Mouse (Mus musculus) forebrain, postnatal 0 days (tissue): ENCODE measurements around the gene Nnat. TPM values are rescaled to one million over a fixed set of nuclear protein-coding genes. Genes with fewer than 3 reads are reported as not detected.

ENCODE experiments used
- ATAC-seq: fragments of 200-750 bp; cut with Nextera tagmentation; 2 replicates; pipeline ENCODE4 v1.8.0; 2017; ENCODE audit warnings: mild to moderate bottlenecking, moderate library complexity
- DNase-seq: peaks from one replicate; pipeline ENCODE4 v3.0.0-alpha.2; 2015
- H3K27ac ChIP-seq: fragments of 300-500 bp; sonication (generic); 2 replicates; pipeline ENCODE4 v1.5.1; 2014; ENCODE audit warnings: low read depth, mild to moderate bottlenecking, antibody characterized with exemption, low read length, moderate library complexity, mixed read lengths
- H3K27me3 ChIP-seq: fragments of 300-500 bp; sonication (generic); 2 replicates; pipeline ENCODE4 v1.6.1; 2014; ENCODE audit warnings: mild to moderate bottlenecking, low read length, mixed read lengths; ENCODE audit not compliant: insufficient read depth
- H3K36me3 ChIP-seq: fragments of 300-500 bp; sonication (generic); 2 replicates; pipeline ENCODE4 v1.6.1; 2014; ENCODE audit warnings: mild to moderate bottlenecking, moderate library complexity; ENCODE audit not compliant: insufficient read depth
- H3K4me1 ChIP-seq: fragments of 300-500 bp; sonication (generic); 2 replicates; pipeline ENCODE4 v1.6.1; 2014; ENCODE audit warnings: antibody characterized with exemption; ENCODE audit not compliant: insufficient read depth
- H3K4me2 ChIP-seq: fragments of 300-500 bp; sonication (generic); 2 replicates; pipeline ENCODE4 v1.6.1; 2014; ENCODE audit warnings: low read depth, mild to moderate bottlenecking, moderate library complexity
- H3K4me3 ChIP-seq: fragments of 300-500 bp; sonication (generic); 2 replicates; pipeline ENCODE4 v1.5.1; 2014; ENCODE audit warnings: low read depth, low read length, mixed read lengths
- H3K9ac ChIP-seq: fragments of 300-500 bp; sonication (generic); 2 replicates; pipeline ENCODE4 v1.6.1; 2014; ENCODE audit warnings: mild to moderate bottlenecking
- H3K9me3 ChIP-seq: fragments of 300-500 bp; sonication (generic); 2 replicates; pipeline ENCODE4 v1.6.1; 2016; ENCODE audit warnings: low read length
- CTCF ChIP-seq: sonication (generic); IDR thresholded peaks from 2 replicates; pipeline ENCODE4 v1.5.1; 2016; ENCODE audit warnings: antibody characterized with exemption, control low read depth, low read depth
- WGBS: fragments of 180-500 bp; shearing (Covaris S2); extraction: QIAGEN DNeasy Blood & Tissue Kit; methylation state at CpG from one replicate; pipeline ENCODE4 v1.1.7; 2014; 5-methylcytosine and 5-hydroxymethylcytosine counted together
- polyA plus RNA-seq: library from polyadenylated mRNA; unstranded; fragments of >200 nt; fragmentation: Nextera tagmentation; extraction: Ambion mirVana; gene quantifications from 2 replicates; pipeline ENCODE4 v1.2.1, GENCODE M21; 2015
- total RNA-seq: library from RNA; depleted of rRNA; stranded (reverse); fragments of >200 nt; gene quantifications from 2 replicates; pipeline ENCODE4 v1.2.3, GENCODE M21; 2014

Gene Nnat
- total and polyA plus RNA-seq, 2 experiments from 2014 or later: 7,049 to 7,303 TPM

DNA sequence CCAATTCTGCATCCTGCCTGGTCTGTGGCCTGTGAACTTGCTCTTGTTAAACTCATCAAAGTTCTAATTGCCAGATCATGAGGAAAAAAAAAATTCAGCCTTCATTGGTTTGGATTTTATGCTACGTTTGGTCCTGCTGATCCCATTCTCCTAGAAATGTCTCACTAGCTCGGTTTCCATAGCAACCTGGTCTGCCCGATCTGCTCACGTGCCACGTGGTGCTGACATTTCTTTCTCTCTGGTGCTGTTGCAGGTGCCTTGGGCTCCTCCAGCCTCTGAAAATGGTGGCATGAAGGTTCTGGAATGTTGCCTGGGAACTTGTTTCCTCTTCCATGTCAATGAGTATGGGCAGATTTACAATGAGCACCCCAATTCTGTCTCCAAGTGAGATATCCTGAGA, 39.4 kb upstream of the Nnat start:
- Histone ChIP-seq H3K27me3 (no peaks in the 10 kb centered on the region), H3K4me2 (no peak overlapping the region), H3K9ac (no peak overlapping the region), H3K4me3 (no peak overlapping the region), H3K36me3 (no peaks in the 10 kb centered on the region), H3K9me3 (no peaks in the 10 kb centered on the region), H3K4me1 (peaks cover 22% of the 10 kb centered on the region), H3K27ac (peak overlapping the region; percentile 36; the same call in 1 of the 2 replicates)
- ATAC-seq (peak; percentile 75), DNase-seq (peak; percentile 86)
- WGBS: 17% methylated on average over 5 of the region's 5 CpGs
- TF ChIP-seq CTCF: no peak

DNA sequence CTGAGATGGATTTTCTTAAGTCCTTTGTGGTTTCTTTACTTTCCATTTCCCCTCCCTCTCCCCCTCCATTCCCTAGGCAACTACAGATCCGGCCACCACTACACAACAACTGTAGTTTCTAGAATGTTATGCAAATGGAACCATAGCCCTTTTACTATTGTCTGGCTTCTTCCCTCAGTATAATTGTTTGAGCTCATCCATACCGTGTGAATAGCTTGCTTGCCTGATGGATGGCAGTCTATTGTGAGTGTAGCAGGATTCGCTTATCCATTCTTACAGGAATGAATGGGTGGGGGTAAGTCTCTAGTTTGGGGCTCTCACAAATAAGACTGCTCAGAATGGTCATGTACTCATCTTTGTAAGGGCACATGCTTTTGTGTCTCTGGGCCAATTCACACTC, 37.3 kb upstream of the Nnat start:
- DNase-seq: no peak
- 25% methylated on average over 3 of the region's 3 CpGs for WGBS

DNA sequence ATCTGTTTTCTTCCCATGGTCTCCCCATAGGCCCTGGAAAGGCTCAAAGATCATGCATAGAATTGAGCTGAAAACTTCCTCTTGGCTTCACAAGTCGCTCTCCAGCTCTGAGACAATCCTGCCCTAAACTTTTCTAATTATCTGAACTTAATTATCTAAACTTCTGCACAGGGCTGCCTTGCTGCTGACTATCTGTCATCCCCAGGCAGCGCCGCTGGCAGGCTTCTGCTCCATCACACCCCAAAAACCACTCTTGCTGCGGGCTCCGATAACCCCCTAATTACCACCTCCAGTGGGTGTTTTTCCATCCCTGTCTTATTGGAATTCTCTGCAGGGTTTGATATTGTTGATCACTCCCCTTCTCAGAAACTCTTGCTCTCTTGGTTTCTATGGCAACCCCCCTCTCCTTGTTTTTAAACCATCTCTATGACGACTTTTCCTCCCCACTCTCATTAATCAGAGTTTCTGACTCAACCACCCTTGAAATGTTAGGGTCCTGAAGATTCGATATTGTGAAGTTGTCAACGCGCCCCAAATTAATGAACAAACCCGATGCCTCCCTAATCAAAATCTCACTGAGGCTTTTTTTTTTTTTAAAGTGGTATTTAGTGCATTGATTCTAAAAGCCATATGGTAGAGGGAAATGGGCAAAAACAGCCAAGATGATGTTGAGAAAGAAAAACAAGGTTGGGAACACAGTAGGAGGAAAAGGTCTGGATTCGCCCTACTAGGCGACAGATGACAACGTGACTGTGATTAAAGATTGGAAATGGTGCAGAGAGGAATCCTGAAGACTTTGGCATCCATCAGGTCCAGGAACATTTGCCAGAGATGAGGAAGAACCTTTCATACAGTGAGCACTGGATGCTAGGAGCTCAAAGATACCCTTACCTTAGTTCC, 29.6 kb upstream of the Nnat start:
- Histone ChIP-seq H3K9ac (no peak overlapping the region), H3K9me3 (no peaks in the 10 kb centered on the region), H3K36me3 (no peaks in the 10 kb centered on the region), H3K4me2 (peak overlapping the region; percentile 22), H3K4me3 (no peak overlapping the region), H3K4me1 (peaks cover 31% of the 10 kb centered on the region), H3K27ac (peak overlapping the region; percentile 60), H3K27me3 (no peaks in the 10 kb centered on the region)
- WGBS: 24% methylated on average over 13 of the region's 13 CpGs
- DNase-seq (no peak), ATAC-seq (peak; percentile 73)
- TF ChIP-seq CTCF: no peak

More for the DNA sequence above, 37.3 kb upstream of the Nnat start:
- Histone ChIP-seq H3K9me3 (no peaks in the 10 kb centered on the region), H3K27ac (no peak overlapping the region), H3K27me3 (no peaks in the 10 kb centered on the region), H3K4me2 (no peak overlapping the region), H3K4me1 (peaks cover 26% of the 10 kb centered on the region), H3K4me3 (no peak overlapping the region), H3K9ac (no peak overlapping the region), H3K36me3 (no peaks in the 10 kb centered on the region)
- peak; percentile 34 for ATAC-seq
- TF ChIP-seq CTCF: no peak

DNA sequence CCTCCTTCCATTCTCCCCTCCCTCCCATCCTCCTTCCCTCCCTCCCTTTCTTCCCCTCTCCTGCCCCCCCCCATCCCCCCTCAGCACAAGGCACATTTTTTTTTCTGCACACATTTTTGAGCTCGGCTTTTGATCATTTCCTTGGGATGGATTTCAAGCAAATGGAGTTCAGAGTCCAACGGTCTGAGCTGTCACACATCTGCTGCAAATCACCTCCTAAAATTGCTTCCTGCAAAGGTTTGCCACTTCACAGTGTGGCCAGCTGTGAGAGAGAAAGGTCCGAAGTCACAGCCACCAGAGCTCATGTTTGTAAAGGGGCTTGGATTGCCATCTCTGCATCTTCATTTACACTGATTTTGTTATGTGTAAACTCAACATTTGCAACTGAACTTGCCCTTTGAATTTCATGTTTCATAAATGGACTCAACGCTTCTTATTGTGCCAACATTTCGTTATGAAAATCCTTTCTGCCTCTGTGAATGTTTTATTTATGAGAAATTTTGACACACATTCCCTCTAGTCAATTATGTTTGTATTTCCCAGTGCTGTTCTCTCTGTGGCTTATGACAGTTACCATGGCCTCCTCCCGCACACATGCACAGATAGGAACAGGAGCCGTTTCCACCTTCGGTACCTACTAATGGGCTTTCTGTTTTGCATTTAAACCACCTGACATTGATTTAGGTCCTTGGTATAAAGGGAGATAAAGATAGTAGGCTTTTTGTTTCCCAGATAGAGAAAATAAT, 28.0 kb upstream of the Nnat start:
- H3K27me3 ChIP-seq: no peaks in the 10 kb centered on the region

DNA sequence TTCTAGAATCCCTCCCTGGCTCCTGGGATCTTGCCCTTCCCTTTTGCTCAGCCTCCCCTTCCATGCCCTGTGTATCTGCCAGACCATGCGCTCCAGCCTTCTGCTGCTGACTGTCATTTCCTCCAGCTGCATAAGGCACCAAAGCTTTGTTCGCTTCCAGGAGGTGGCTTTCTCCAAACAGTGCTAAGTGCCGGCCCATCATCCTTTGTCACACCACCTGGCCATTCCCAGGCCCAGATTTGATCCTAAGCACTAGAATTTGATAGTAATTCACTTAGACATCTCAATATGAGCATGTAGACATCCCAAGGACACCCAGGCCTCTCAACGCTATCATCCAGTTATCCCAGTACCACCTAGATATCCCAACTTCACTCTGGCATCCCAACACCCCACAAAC, 25.7 kb upstream of the Nnat start:
- ATAC-seq (no peak), DNase-seq (no peak)
- Histone ChIP-seq H3K4me1 (peaks cover 39% of the 10 kb centered on the region), H3K4me2 (no peak overlapping the region), H3K4me3 (no peak overlapping the region), H3K27me3 (no peaks in the 10 kb centered on the region), H3K9ac (no peak overlapping the region), H3K36me3 (no peaks in the 10 kb centered on the region), H3K9me3 (no peaks in the 10 kb centered on the region), H3K27ac (0 out of 2 replicates have a peak overlapping the region, but pooled peaks have one; percentile 9)
- no peak for TF ChIP-seq CTCF
- 72% methylated on average over 4 of the region's 4 CpGs for WGBS

More for the DNA sequence above, 28.0 kb upstream of the Nnat start:
- H3K4me1 ChIP-seq: peaks cover 30% of the 10 kb centered on the region
- no peak for DNase-seq
- H3K27ac ChIP-seq: peak overlapping the region; percentile 60
- no peak overlapping the region for H3K4me3 ChIP-seq
- ATAC-seq: peak; percentile 30; the same call in 1 of the 2 replicates
- no peak overlapping the region for H3K9ac ChIP-seq
- no peak overlapping the region for H3K4me2 ChIP-seq
- WGBS: 25% methylated on average over 8 of the region's 8 CpGs
- H3K9me3 ChIP-seq: no peaks in the 10 kb centered on the region
- no peak for TF ChIP-seq CTCF
- H3K36me3 ChIP-seq: no peaks in the 10 kb centered on the region

DNA sequence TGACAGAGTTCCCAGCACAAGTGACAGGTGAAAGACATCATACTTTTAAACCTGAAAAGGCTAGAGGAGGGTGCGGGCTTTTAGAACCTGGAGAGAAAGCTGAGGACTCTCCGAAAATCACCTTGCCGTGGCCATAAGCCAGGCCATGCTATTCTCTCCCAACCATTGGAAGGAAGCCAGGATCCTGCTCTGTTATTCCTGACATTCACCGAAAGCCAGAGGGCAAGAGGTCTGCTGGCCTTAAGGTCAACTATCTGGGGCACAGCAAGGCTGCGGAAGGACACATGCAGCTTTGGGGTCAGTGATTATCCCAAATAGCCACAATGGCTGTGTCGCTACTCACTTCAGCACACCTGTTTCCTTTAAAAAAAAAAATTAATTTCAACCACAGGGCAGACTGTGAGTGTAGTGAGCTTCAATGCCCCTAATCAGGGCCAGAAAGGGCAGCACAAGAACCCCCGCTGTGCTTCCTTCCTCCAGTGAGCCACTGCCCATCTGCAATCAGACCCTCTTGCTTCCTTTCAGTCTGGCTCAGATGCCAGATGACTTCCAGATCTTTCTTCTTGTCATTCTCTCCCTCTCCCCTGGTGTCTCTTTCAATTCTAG, 23.3 kb upstream of the Nnat start:
- Histone ChIP-seq H3K9me3 (no peaks in the 10 kb centered on the region), H3K9ac (peak overlapping the region; percentile 25; the same call in 1 of the 2 replicates), H3K4me3 (no peak overlapping the region), H3K36me3 (no peaks in the 10 kb centered on the region), H3K27ac (peak overlapping the region; percentile 81), H3K27me3 (no peaks in the 10 kb centered on the region), H3K4me2 (no peak overlapping the region), H3K4me1 (peaks cover 33% of the 10 kb centered on the region)
- ATAC-seq (no peak; the same call in 1 of the 2 replicates), DNase-seq (no peak)
- TF ChIP-seq CTCF: no peak
- WGBS: 56% methylated on average over 7 of the region's 7 CpGs
